Mouse (Mus musculus) gastrocnemius, postnatal 14 days (tissue): ENCODE measurements around the gene Kdr. TPM values are rescaled to one million over a fixed set of nuclear protein-coding genes. Genes with fewer than 3 reads are reported as not detected.

Source experiments
- DNase-seq: peaks from one replicate; pipeline ENCODE4 v3.0.0; 2021; ENCODE audit warnings: mixed read lengths
- intact Hi-C: fragments of 180-260 bp; cut with DNase I; formaldehyde crosslinking; loops from one replicate; pipeline ENCODE4 v1.15.1; 2025; ENCODE audit warnings: low total_unique reads
- long read RNA-seq, 2 experiments: library from polyadenylated mRNA; stranded (forward); transcript quantifications; one replicate each; pipeline ENCODE4 v2.0.0; 2021
- total RNA-seq, 2 experiments: library from RNA; stranded (reverse); gene quantifications; 2 replicates each; pipeline ENCODE4 v1.2.3; 2021

Kdr gene
- 10 to 100 TPM; 29.8 to 35.8 TPM for total RNA-seq
- long read RNA-seq, experiment 1, full-length matches to known transcripts = 6 of 12 reads
- long read RNA-seq, experiment 1, partial matches to known transcripts = 5 of 12 reads
- long read RNA-seq, experiment 1, other reads (novel, unspliced or antisense) = 1 of 12 reads
- long read RNA-seq, experiment 2, full-length matches to known transcripts = 15 of 26 reads
- long read RNA-seq, experiment 2, partial matches to known transcripts = 6 of 26 reads
- long read RNA-seq, experiment 2, other reads (novel, unspliced or antisense) = 5 of 26 reads

GRCm38 (mm10) chr5:75978374-75979100 lies at the start of gene Kdr:
Gene Kdr (minus strand): TSS chr5:75978458.
- intact Hi-C loops = no loop called here
- DNase-seq = peak; percentile 65

GRCm38 (mm10) chr5:76026805-76027204 lies 48.5 kb upstream of the Kdr start:
- DNase-seq = no peak
- intact Hi-C loops = loop anchor here (10.0 kb wide), 1 partner anchor 88 kb away; no protein-coding TSS in a partner anchor

GRCm38 (mm10) chr5:76025996-76026665 lies 47.9 kb upstream of the Kdr start:
- no peak for DNase-seq
- intact Hi-C loops = loop anchor here (10.0 kb wide), 1 partner anchor 89 kb away; no protein-coding TSS in a partner anchor

- intact Hi-C loops = loop anchor here (10.0 kb wide), 1 partner anchor 92 kb away; no protein-coding TSS in a partner anchor
- DNase-seq = no peak
These were observed 44.9 kb upstream of the Kdr start for GRCm38 (mm10) chr5:76023011-76023773.

GRCm38 (mm10) chr5:76022436-76022835 lies 44.2 kb upstream of the Kdr start:
- DNase-seq = no peak
- intact Hi-C loops = loop anchor here (10.0 kb wide), 1 partner anchor 92 kb away; no protein-coding TSS in a partner anchor

GRCm38 (mm10) chr5:76018321-76018720 lies 40.1 kb upstream of the Kdr start:
- DNase-seq = no peak
- intact Hi-C loops = no loop called here

- no peak for DNase-seq
- intact Hi-C loops = no loop called here
These were observed 37.8 kb upstream of the Kdr start for GRCm38 (mm10) chr5:76016086-76016485.

- DNase-seq = peak; percentile 31
- intact Hi-C loops = no loop called here
These were observed 35.7 kb upstream of the Kdr start for GRCm38 (mm10) chr5:76013881-76014431.

- no peak for DNase-seq
- intact Hi-C loops = no loop called here
These were observed 28.1 kb upstream of the Kdr start for GRCm38 (mm10) chr5:76006403-76006802.

- DNase-seq = no peak
These were observed 12.0 kb upstream of the Kdr start for GRCm38 (mm10) chr5:75990212-75990611.

GRCm38 (mm10) chr5:75987530-75987929 lies 9.3 kb upstream of the Kdr start:
- intact Hi-C loops = no loop called here
- DNase-seq = no peak

More at GRCm38 (mm10) chr5:75990212-75990611, 12.0 kb upstream of the Kdr start:
- intact Hi-C loops = no loop called here

GRCm38 (mm10) chr5:75980521-75981311 lies 2.5 kb upstream of the Kdr start:
- DNase-seq = no peak
- intact Hi-C loops = no loop called here

- DNase-seq = no peak
- intact Hi-C loops = no loop called here
These were observed 850 bp upstream of the Kdr start for GRCm38 (mm10) chr5:75979108-75979507.

GRCm38 (mm10) chr5:75977441-75978373 lies 551 bp downstream of the Kdr start:
- DNase-seq = no peak
- intact Hi-C loops = no loop called here

- intact Hi-C loops = no loop called here
- no peak for DNase-seq
These were observed 1.6 kb downstream of the Kdr start for GRCm38 (mm10) chr5:75976696-75977095.

- DNase-seq = no peak
- intact Hi-C loops = no loop called here
These were observed 2.9 kb downstream of the Kdr start for GRCm38 (mm10) chr5:75975398-75975797.

GRCm38 (mm10) chr5:75974543-75975130 lies 3.6 kb downstream of the Kdr start:
- DNase-seq = no peak
- intact Hi-C loops = no loop called here
